Mouse (Mus musculus) lung, postnatal 0 days (tissue): Measurements from ENCODE around the gene Fzd5. TPM values are rescaled to one million over a fixed set of nuclear protein-coding genes. Genes with fewer than 3 reads are reported as not detected.

Source experiments
- ATAC-seq: fragments of 200-750 bp; cut with Nextera tagmentation; 2 replicates; pipeline ENCODE4 v1.8.0; 2017; ENCODE audit warnings: moderate library complexity
- DNase-seq: peaks from one replicate; pipeline ENCODE4 v3.0.0-alpha.2; 2016; ENCODE audit warnings: low spot score
- H3K27ac ChIP-seq: fragments of 300-500 bp; sonication (generic); 2 replicates; pipeline ENCODE4 v1.5.1; 2014; ENCODE audit warnings: antibody characterized with exemption, mild to moderate bottlenecking, low read length, mixed read lengths
- H3K27me3 ChIP-seq: fragments of 300-500 bp; sonication (generic); replicated peaks from 2 replicates; pipeline ENCODE4 v1.6.1; 2014; ENCODE audit warnings: low read length, mixed read lengths; ENCODE audit not compliant: insufficient read depth
- H3K36me3 ChIP-seq: fragments of 300-500 bp; sonication (generic); 2 replicates; pipeline ENCODE4 v1.6.1; 2014; ENCODE audit warnings: low read length, mixed read lengths; ENCODE audit not compliant: insufficient read depth
- H3K4me1 ChIP-seq: fragments of 300-500 bp; sonication (generic); 2 replicates; pipeline ENCODE4 v1.6.1; 2014; ENCODE audit warnings: antibody characterized with exemption, low read depth, low read length, mixed read lengths; ENCODE audit not compliant: insufficient read depth
- H3K4me2 ChIP-seq: fragments of 300-500 bp; sonication (generic); replicated peaks from 2 replicates; pipeline ENCODE4 v1.6.1; 2014; ENCODE audit warnings: low read depth, mild to moderate bottlenecking, low read length, moderate library complexity, mixed read lengths
- H3K4me3 ChIP-seq: fragments of 300-500 bp; sonication (generic); 2 replicates; pipeline ENCODE4 v1.5.1; 2014; ENCODE audit warnings: low read depth, low read length
- H3K9ac ChIP-seq: fragments of 300-500 bp; sonication (generic); replicated peaks from 2 replicates; pipeline ENCODE4 v1.6.1; 2014; ENCODE audit warnings: low read depth, mild to moderate bottlenecking
- H3K9me3 ChIP-seq: fragments of 300-500 bp; sonication (generic); 2 replicates; pipeline ENCODE4 v1.6.1; 2016; ENCODE audit warnings: low read length, mixed read lengths
- CTCF ChIP-seq: IDR thresholded peaks from 2 replicates; pipeline ENCODE4 v1.5.1; 2016; ENCODE audit warnings: antibody characterized with exemption, mild to moderate bottlenecking
- EP300 ChIP-seq: IDR thresholded peaks from 2 replicates; pipeline ENCODE4 v1.6.1; 2016; ENCODE audit warnings: antibody characterized with exemption, mild to moderate bottlenecking, control low read depth
- WGBS: fragments of 180-500 bp; shearing (Covaris S2); extraction: QIAGEN DNeasy Blood & Tissue Kit; methylation state at CpG from one replicate; pipeline ENCODE4 v1.1.7; 2014; 5-methylcytosine and 5-hydroxymethylcytosine counted together
- polyA plus RNA-seq: library from polyadenylated mRNA; unstranded; fragments of >200 nt; fragmentation: Nextera tagmentation; extraction: Ambion mirVana; gene quantifications from 2 replicates; pipeline ENCODE4 v1.2.1, GENCODE M21; 2015

Fzd5 gene
- polyA plus RNA-seq, 1 experiment from 2014 or later = 3.1 TPM

GRCm38 (mm10) chr1:64735781-64736680 is 1.5 kb downstream of the Fzd5 start:
- Histone ChIP-seq H3K4me2 (peak overlapping the region; percentile 96), H3K9me3 (no peaks in the 10 kb centered on the region), H3K27ac (peak overlapping the region; percentile 73; the same call in 1 of the 2 replicates), H3K27me3 (0 out of 2 replicates have a peak, but pooled peaks cover 11% of the 10 kb centered on the region), H3K9ac (peak overlapping the region; percentile 66), H3K4me1 (peaks cover 15% of the 10 kb centered on the region), H3K4me3 (peak overlapping the region; percentile 69), H3K36me3 (no peaks in the 10 kb centered on the region)
- ATAC-seq (no peak), DNase-seq (peak; percentile 44)
- WGBS = 8% methylated on average over 75 of the region's 75 CpGs
- no peak for TF ChIP-seq EP300
- TF ChIP-seq CTCF = no peak; the same call in none of the 2 replicates

- no peak overlapping the region for H3K9ac ChIP-seq
- H3K9me3 ChIP-seq = no peaks in the 10 kb centered on the region
- H3K4me2 ChIP-seq = peak overlapping the region; percentile 96
- peak; percentile 62 for DNase-seq
- WGBS = 38% methylated on average over 58 of the region's 58 CpGs
- H3K36me3 ChIP-seq = no peaks in the 10 kb centered on the region
- 0 out of 2 replicates have a peak, but pooled peaks cover 11% of the 10 kb centered on the region for H3K27me3 ChIP-seq
- ATAC-seq = no peak
- no peak overlapping the region for H3K27ac ChIP-seq
- H3K4me3 ChIP-seq = peak overlapping the region; percentile 69
- peaks cover 15% of the 10 kb centered on the region for H3K4me1 ChIP-seq
- peak; percentile 59 for TF ChIP-seq CTCF
- TF ChIP-seq EP300 = no peak
These were observed 2.5 kb downstream of the Fzd5 start for GRCm38 (mm10) chr1:64734771-64735750.

- Histone ChIP-seq H3K4me1 (peaks cover 15% of the 10 kb centered on the region), H3K27me3 (0 out of 2 replicates have a peak, but pooled peaks cover 11% of the 10 kb centered on the region), H3K27ac (no peak overlapping the region), H3K4me2 (no peak overlapping the region; the same call in 1 of the 2 replicates), H3K9ac (no peak overlapping the region), H3K36me3 (no peaks in the 10 kb centered on the region), H3K9me3 (no peaks in the 10 kb centered on the region), H3K4me3 (no peak overlapping the region)
- DNase-seq = peak; percentile 11
- TF ChIP-seq CTCF = no peak
- no peak for TF ChIP-seq EP300
- WGBS = 49% methylated on average over 11 of the region's 11 CpGs
- ATAC-seq = no peak
These were observed 3.9 kb downstream of the Fzd5 start for GRCm38 (mm10) chr1:64733453-64734245.

- WGBS = 62% methylated on average over 7 of the region's 7 CpGs
- Histone ChIP-seq H3K9ac (no peak overlapping the region), H3K4me2 (no peak overlapping the region), H3K4me3 (no peak overlapping the region), H3K4me1 (peaks cover 15% of the 10 kb centered on the region), H3K27ac (no peak overlapping the region), H3K36me3 (no peaks in the 10 kb centered on the region), H3K27me3 (0 out of 2 replicates have a peak, but pooled peaks cover 11% of the 10 kb centered on the region), H3K9me3 (no peaks in the 10 kb centered on the region)
- ATAC-seq (no peak), DNase-seq (no peak)
- TF ChIP-seq CTCF (no peak), EP300 (no peak)
These were observed 4.8 kb downstream of the Fzd5 start for GRCm38 (mm10) chr1:64732637-64733200.

GRCm38 (mm10) chr1:64732161-64732560 is 5.4 kb downstream of the Fzd5 start:
- no peaks in the 10 kb centered on the region for H3K9me3 ChIP-seq
- H3K36me3 ChIP-seq = no peaks in the 10 kb centered on the region
- H3K4me2 ChIP-seq = no peak overlapping the region
- no peak overlapping the region for H3K4me3 ChIP-seq
- H3K27ac ChIP-seq = no peak overlapping the region
- ATAC-seq (no peak), DNase-seq (no peak)
- H3K4me1 ChIP-seq = peaks cover 15% of the 10 kb centered on the region
- WGBS = 44% methylated on average over 10 of the region's 10 CpGs
- no peak overlapping the region for H3K9ac ChIP-seq
- TF ChIP-seq CTCF = no peak
- no peak for TF ChIP-seq EP300
- H3K27me3 ChIP-seq = 0 out of 2 replicates have a peak, but pooled peaks cover 11% of the 10 kb centered on the region
